Mouse (Mus musculus): ENCODE data around the gene Sema4d. TPM values are rescaled to one million over a fixed set of nuclear protein-coding genes. Genes with fewer than 3 reads are reported as not detected.

Gene Sema4d
- total RNA-seq, 2 experiments from 2014 or later: 12.4 to 15.7 TPM

GRCm38 (mm10) chr13:51815865-51816504, 22.4 kb upstream of the Sema4d start:
- peak in 1 of 2 experiments; percentile 28 for DNase-seq

- DNase-seq: no peak
These were observed 21.1 kb upstream of the Sema4d start for GRCm38 (mm10) chr13:51814646-51815045.

GRCm38 (mm10) chr13:51813621-51814615, 20.4 kb upstream of the Sema4d start:
- no peak for DNase-seq

- DNase-seq: peak; percentile 27 to 35
These were observed 14.6 kb upstream of the Sema4d start for GRCm38 (mm10) chr13:51808141-51808540.

- peak; percentile 56 to 64 for DNase-seq
These were observed 12.7 kb upstream of the Sema4d start for GRCm38 (mm10) chr13:51806220-51806619.

- no peak for DNase-seq
These were observed 12.1 kb upstream of the Sema4d start for GRCm38 (mm10) chr13:51805634-51806033.

GRCm38 (mm10) chr13:51800921-51801320, 7.4 kb upstream of the Sema4d start:
- DNase-seq: no peak

- DNase-seq: no peak
These were observed 6.4 kb upstream of the Sema4d start for GRCm38 (mm10) chr13:51799735-51800522.

GRCm38 (mm10) chr13:51797899-51798746, 4.6 kb upstream of the Sema4d start:
- no peak for DNase-seq

GRCm38 (mm10) chr13:51793948-51794347, 401 bp upstream of the Sema4d start:
- DNase-seq: no peak

GRCm38 (mm10) chr13:51792729-51793424, 670 bp downstream of the Sema4d start:
- DNase-seq: peak; percentile 26 to 51

- DNase-seq: no peak
These were observed 1.4 kb downstream of the Sema4d start for GRCm38 (mm10) chr13:51792135-51792573.

GRCm38 (mm10) chr13:51791604-51792003, 1.9 kb downstream of the Sema4d start:
- DNase-seq: no peak

- DNase-seq: no peak
These were observed 2.8 kb downstream of the Sema4d start for GRCm38 (mm10) chr13:51790793-51791192.

- DNase-seq: no peak
These were observed 5.7 kb downstream of the Sema4d start for GRCm38 (mm10) chr13:51787858-51788257.

- DNase-seq: no peak
These were observed 6.9 kb downstream of the Sema4d start for GRCm38 (mm10) chr13:51786616-51787015.

- DNase-seq: no peak
These were observed 9.1 kb downstream of the Sema4d start for GRCm38 (mm10) chr13:51784476-51784875.

GRCm38 (mm10) chr13:51783857-51784256, 9.7 kb downstream of the Sema4d start:
- no peak for DNase-seq

GRCm38 (mm10) chr13:51780509-51781155, 12.9 kb downstream of the Sema4d start:
- no peak for DNase-seq
